In genomic region chr9:44106596-44106995, GRCm38 (mm10) we compare ENCODE assay signal across 12 mouse cellular contexts. TPM values are rescaled to one million over a fixed set of nuclear protein-coding genes. Genes with fewer than 3 reads are reported as not detected.
DNase-seq lines count a peak whose midpoint lies in the region; ATAC-seq and TF ChIP-seq lines count a peak whose summit lies in the region.
"Had no signal": no experiment of that assay in that cellular context is flagged by ENCODE, and none has a peak within 500 bp of the region (broad histone marks: within the 10 kb centered on the region; RNA-seq: fewer than 3 reads in every experiment).

No protein-coding gene starts in this region.

- WGBS in heart, adult 2 months = 67% methylated on average over 4 of the region's 4 CpGs
- WGBS in lung, embryonic 15.5 days = 64% methylated on average over 4 of the region's 4 CpGs
- WGBS in lung, adult 2 months = 58% methylated on average over 4 of the region's 4 CpGs
- 70% methylated on average over 4 of the region's 4 CpGs for WGBS in intestine, postnatal 0 days
- WGBS in stomach, embryonic 15.5 days = 69% methylated on average over 4 of the region's 4 CpGs

- peak overlapping the region; percentile 72 for H3K27ac ChIP-seq in heart, adult 2 months
- H3K27ac ChIP-seq in lung, embryonic 15.5 days = peak overlapping the region; percentile 81
- H3K27ac ChIP-seq in intestine, postnatal 0 days (ENCODE audit: low read depth, low read length) = peak overlapping the region; percentile 17; the same call in 1 of the 2 replicates
- H3K27ac ChIP-seq in stomach, embryonic 15.5 days = peak overlapping the region; percentile 62

- peaks cover 3% of the 10 kb centered on the region; the same call in 1 of the 2 replicates for H3K36me3 ChIP-seq in heart, adult 2 months (ENCODE audit: control insufficient read depth, insufficient read depth, low read length)
- H3K36me3 ChIP-seq in lung, embryonic 15.5 days = peaks cover 16% of the 10 kb centered on the region
- H3K36me3 ChIP-seq in intestine, postnatal 0 days (ENCODE audit: control insufficient read depth, insufficient read depth) = peaks cover 11% of the 10 kb centered on the region; the same call in 1 of the 2 replicates
- H3K36me3 ChIP-seq in stomach, embryonic 15.5 days = no peaks in the 10 kb centered on the region; the same call in 1 of the 2 replicates

- H3K4me3 ChIP-seq in heart, adult 2 months = no peak overlapping the region
- no peak overlapping the region for H3K4me3 ChIP-seq in lung, embryonic 15.5 days
- H3K4me3 ChIP-seq in lung, adult 2 months (replicated peaks; ENCODE audit: extremely low read depth, low read depth, low read length) = no peak overlapping the region
- no peak overlapping the region for H3K4me3 ChIP-seq in intestine, postnatal 0 days (ENCODE audit: low read depth, low read length)
- H3K4me3 ChIP-seq in stomach, embryonic 15.5 days (replicated peaks) = no peak overlapping the region

- no peak for TF ChIP-seq POLR2A in heart, adult 2 months (IDR thresholded peaks at IDR 0.05; ENCODE audit: insufficient read depth, low read depth, low read length)
- TF ChIP-seq POLR2A in lung, adult 2 months (IDR thresholded peaks at IDR 0.05; ENCODE audit: borderline replicate concordance, extremely low read depth, low read depth, low read length) = no peak

- TF ChIP-seq EP300 in heart, adult 2 months (IDR thresholded peaks at IDR 0.05; ENCODE audit: insufficient read depth, low read depth, low read length) = no peak

- DNase-seq in heart, adult 2 months = peak in 1 of 2 experiments; percentile 20
- no peak for DNase-seq in heart, adult 9 months (ENCODE audit: low spot score in 2 of 2)
- no peak for DNase-seq in lung, adult 2 months
- DNase-seq in adipocyte (ENCODE audit: low spot score) (no peak), MN1 (ENCODE audit: low spot score) (no peak)
- DNase-seq: thymus, adult 2 months had no signal

- ATAC-seq in lung, embryonic 15.5 days (ENCODE audit: borderline replicate concordance, extremely low read depth, low FRiP score, low TSS enrichment) = no peak
- no peak for ATAC-seq in intestine, postnatal 0 days
- ATAC-seq in stomach, embryonic 15.5 days (ENCODE audit: insufficient read depth, low FRiP score, low read depth) = no peak
- ATAC-seq: CD4-positive, CD25-positive, alpha-beta regulatory T cell, adult 4 months had no signal

- no peak for TF ChIP-seq CTCF in heart, adult 2 months (IDR thresholded peaks at IDR 0.05)
- no peak for TF ChIP-seq CTCF in lung, adult 2 months (IDR thresholded peaks at IDR 0.05; ENCODE audit: insufficient read depth, low read length)
- no peak for TF ChIP-seq CTCF in intestine, postnatal 0 days (IDR thresholded peaks at IDR 0.05; ENCODE audit: low read depth)

- no peaks in the 10 kb centered on the region for H3K27me3 ChIP-seq in heart, adult 2 months (ENCODE audit: control insufficient read depth, insufficient read depth, low read length)
- H3K27me3 ChIP-seq in lung, embryonic 15.5 days = no peaks in the 10 kb centered on the region
- H3K27me3 ChIP-seq in intestine, postnatal 0 days (replicated peaks; ENCODE audit: control insufficient read depth, insufficient read depth, low read length) = no peaks in the 10 kb centered on the region
- H3K27me3 ChIP-seq in stomach, embryonic 15.5 days (replicated peaks) = no peaks in the 10 kb centered on the region

- H3K9ac ChIP-seq in heart, adult 2 months (ENCODE audit: low read depth, low read length) = no peak overlapping the region
- H3K9ac ChIP-seq in lung, embryonic 15.5 days = no peak overlapping the region
- H3K9ac ChIP-seq in intestine, postnatal 0 days (ENCODE audit: low read depth, low read length) = no peak overlapping the region
- H3K9ac ChIP-seq in stomach, embryonic 15.5 days = no peak overlapping the region

- H3K79me2 ChIP-seq in heart, adult 2 months (replicated peaks; ENCODE audit: control insufficient read depth, insufficient read depth, low read length) = no peaks in the 10 kb centered on the region; the same call in 1 of the 2 replicates

- H3K9me3 ChIP-seq in lung, embryonic 15.5 days = no peaks in the 10 kb centered on the region
- no peaks in the 10 kb centered on the region for H3K9me3 ChIP-seq in intestine, postnatal 0 days (ENCODE audit: control insufficient read depth)
- no peaks in the 10 kb centered on the region for H3K9me3 ChIP-seq in stomach, embryonic 15.5 days

- intact Hi-C loops in heart, adult 2 months (cut with DNase I) = loop anchor here (5.0 kb wide), 1 partner anchor 34 kb away; no protein-coding TSS in a partner anchor

- H3K4me2 ChIP-seq in lung, embryonic 15.5 days = peak overlapping the region; percentile 52; the same call in 1 of the 2 replicates
- H3K4me2 ChIP-seq in intestine, postnatal 0 days (replicated peaks; ENCODE audit: low read depth) = peak overlapping the region; percentile 43; the same call in 1 of the 2 replicates
- peak overlapping the region; percentile 38 for H3K4me2 ChIP-seq in stomach, embryonic 15.5 days

- peaks cover 7% of the 10 kb centered on the region; the same call in 1 of the 2 replicates for H3K4me1 ChIP-seq in heart, adult 2 months (ENCODE audit: control insufficient read depth, insufficient read depth, low read length)
- H3K4me1 ChIP-seq in lung, embryonic 15.5 days = peaks cover 50% of the 10 kb centered on the region
- peaks cover 20% of the 10 kb centered on the region for H3K4me1 ChIP-seq in lung, adult 2 months (ENCODE audit: control insufficient read depth, insufficient read depth, low read length)
- no peaks in the 10 kb centered on the region for H3K4me1 ChIP-seq in intestine, postnatal 0 days (replicated peaks; ENCODE audit: control insufficient read depth, insufficient read depth, low read length)
- H3K4me1 ChIP-seq in stomach, embryonic 15.5 days = peaks cover 48% of the 10 kb centered on the region

RNA-seq across cellular contexts. Expression of gene C1qtnf5, which starts 0.4 kb away (rescaled TPM):
- total RNA-seq in heart, adult 2 months (2021) = 1 to 10 TPM; 4.8 to 7.6 TPM
- polyA plus RNA-seq in heart, adult 2 months (2012; rRNA removed) = 9.4 and 13.8 TPM in 2 replicates
- polyA plus RNA-seq in lung, embryonic 15.5 days (2015; fragmentation: Nextera tagmentation; extraction: Ambion mirVana) = 6.3 and 6.5 TPM in 2 replicates
- 29.0 and 31.0 TPM in 2 replicates for polyA plus RNA-seq in lung, adult 2 months (2012; rRNA removed)
- polyA plus RNA-seq in intestine, postnatal 0 days (2015; fragmentation: Nextera tagmentation; extraction: Ambion mirVana) = 5.4 and 6.0 TPM in 2 replicates
- 2.8 and 3.3 TPM in 2 replicates for polyA plus RNA-seq in stomach, embryonic 15.5 days (2015; fragmentation: Nextera tagmentation; extraction: Ambion mirVana)
- total RNA-seq: common myeloid progenitor, adult 5-6 weeks had no signal
- polyA plus RNA-seq: CD4-positive, CD25-positive, alpha-beta regulatory T cell, adult 4 months had no signal

RNA-seq across cellular contexts. Expression of gene Mfrp, which starts 5.1 kb away (rescaled TPM):
- under 1 TPM in 1 of 2 experiments, not detected in 1; 0.05 TPM for total RNA-seq in heart, adult 2 months (2021)
- polyA plus RNA-seq in heart, adult 2 months (2012; rRNA removed) = 0.04 and 0.12 TPM in 2 replicates
- 0.14 and 0.28 TPM in 2 replicates for polyA plus RNA-seq in lung, embryonic 15.5 days (2015; fragmentation: Nextera tagmentation; extraction: Ambion mirVana)
- polyA plus RNA-seq in lung, adult 2 months (2012; rRNA removed) = 0.25 and 0.34 TPM in 2 replicates
- 0.05 TPM in 1 of 2 replicates, not detected in the other for polyA plus RNA-seq in intestine, postnatal 0 days (2015; fragmentation: Nextera tagmentation; extraction: Ambion mirVana)
- polyA plus RNA-seq in stomach, embryonic 15.5 days (2015; fragmentation: Nextera tagmentation; extraction: Ambion mirVana) = 0.18 TPM in 2 replicates
- total RNA-seq: common myeloid progenitor, adult 5-6 weeks; megakaryocyte, adult 5-6 weeks had no signal
- polyA plus RNA-seq: CD4-positive, CD25-positive, alpha-beta regulatory T cell, adult 4 months had no signal

RNA-seq across cellular contexts. Expression of gene Gm49380, which starts 6.7 kb away (rescaled TPM):
- under 1 TPM; 0.21 to 0.23 TPM for total RNA-seq in heart, adult 2 months (2021)
- polyA plus RNA-seq in heart, adult 2 months (2012; rRNA removed) = not detected in 2 replicates
- polyA plus RNA-seq in lung, embryonic 15.5 days (2015; fragmentation: Nextera tagmentation; extraction: Ambion mirVana) = 0.17 and 0.21 TPM in 2 replicates
- polyA plus RNA-seq in lung, adult 2 months (2012; rRNA removed) = 0.27 TPM in 1 of 2 replicates, not detected in the other
- 0.05 TPM in 1 of 2 replicates, not detected in the other for polyA plus RNA-seq in intestine, postnatal 0 days (2015; fragmentation: Nextera tagmentation; extraction: Ambion mirVana)
- polyA plus RNA-seq in stomach, embryonic 15.5 days (2015; fragmentation: Nextera tagmentation; extraction: Ambion mirVana) = 0.14 and 0.18 TPM in 2 replicates
- total RNA-seq: common myeloid progenitor, adult 5-6 weeks; megakaryocyte, adult 5-6 weeks had no signal
- polyA plus RNA-seq: CD4-positive, CD25-positive, alpha-beta regulatory T cell, adult 4 months; thymus, adult 2 months had no signal

RNA-seq across cellular contexts. Expression of gene Rnf26, which starts 6.7 kb away (rescaled TPM):
- 1 to 10 TPM; 6.5 to 6.7 TPM for total RNA-seq in heart, adult 2 months (2021)
- 7.3 and 10.4 TPM in 2 replicates for polyA plus RNA-seq in heart, adult 2 months (2012; rRNA removed)
- 69.9 and 71.4 TPM in 2 replicates for polyA plus RNA-seq in lung, embryonic 15.5 days (2015; fragmentation: Nextera tagmentation; extraction: Ambion mirVana)
- polyA plus RNA-seq in lung, adult 2 months (2012; rRNA removed) = 24.6 and 25.0 TPM in 2 replicates
- 18.4 and 18.8 TPM in 2 replicates for polyA plus RNA-seq in intestine, postnatal 0 days (2015; fragmentation: Nextera tagmentation; extraction: Ambion mirVana)
- 59.9 and 60.8 TPM in 2 replicates for polyA plus RNA-seq in stomach, embryonic 15.5 days (2015; fragmentation: Nextera tagmentation; extraction: Ambion mirVana)

RNA-seq across cellular contexts. Expression of gene Mcam, which starts 27.7 kb away (rescaled TPM):
- total RNA-seq in heart, adult 2 months (2021) = 10 to 100 TPM; 31.6 to 32.5 TPM
- 49.8 and 70.9 TPM in 2 replicates for polyA plus RNA-seq in heart, adult 2 months (2012; rRNA removed)
- 86.2 and 92.9 TPM in 2 replicates for polyA plus RNA-seq in lung, embryonic 15.5 days (2015; fragmentation: Nextera tagmentation; extraction: Ambion mirVana)
- 170 and 209 TPM in 2 replicates for polyA plus RNA-seq in lung, adult 2 months (2012; rRNA removed)
- polyA plus RNA-seq in intestine, postnatal 0 days (2015; fragmentation: Nextera tagmentation; extraction: Ambion mirVana) = 31.5 and 34.0 TPM in 2 replicates
- polyA plus RNA-seq in stomach, embryonic 15.5 days (2015; fragmentation: Nextera tagmentation; extraction: Ambion mirVana) = 38.3 and 43.0 TPM in 2 replicates

Comparison
In these comparisons a context has a peak if more than half of its experiments do, and no peak if none do; other contexts are left out.
1. H3K27ac ChIP-seq: peak in every context shown above with its lines; median percentile 81 in lung, embryonic 15.5 days; 72 in heart, adult 2 months; 62 in stomach, embryonic 15.5 days; 17 in intestine, postnatal 0 days.